Mouse (Mus musculus) ES-Bruce4 (cell line): Measurements from ENCODE around the gene Klhl21.

ENCODE experiments used
- CTCF ChIP-seq: IDR thresholded peaks from one replicate; pipeline ENCODE4 v1.8.1; 2011; ENCODE audit warnings: low read depth, low read length
- POLR2A ChIP-seq: IDR thresholded peaks from one replicate; pipeline ENCODE4 v1.8.1; 2011; ENCODE audit warnings: low read length; ENCODE audit not compliant: insufficient read depth

- TF ChIP-seq POLR2A (no peak), CTCF (no peak)
Measured at GRCm38 (mm10) chr4:152013036-152013813, 4.6 kb downstream of the Klhl21 start.
